Mouse (Mus musculus): Measurements from ENCODE around the gene Fbxo39. TPM values are rescaled to one million over a fixed set of nuclear protein-coding genes. Genes with fewer than 3 reads are reported as not detected.
A peak's percentile ranks its signal among the peaks of the same experiment; 100 is the strongest.
"Not testable (repeated sequence)": the region's sequence is repeated elsewhere in the genome, so short reads cannot be mapped to it uniquely, and the experiment has no call there.

Fbxo39 gene
- polyA plus RNA-seq, 1 experiment from 2014 or later = not detected

DNA sequence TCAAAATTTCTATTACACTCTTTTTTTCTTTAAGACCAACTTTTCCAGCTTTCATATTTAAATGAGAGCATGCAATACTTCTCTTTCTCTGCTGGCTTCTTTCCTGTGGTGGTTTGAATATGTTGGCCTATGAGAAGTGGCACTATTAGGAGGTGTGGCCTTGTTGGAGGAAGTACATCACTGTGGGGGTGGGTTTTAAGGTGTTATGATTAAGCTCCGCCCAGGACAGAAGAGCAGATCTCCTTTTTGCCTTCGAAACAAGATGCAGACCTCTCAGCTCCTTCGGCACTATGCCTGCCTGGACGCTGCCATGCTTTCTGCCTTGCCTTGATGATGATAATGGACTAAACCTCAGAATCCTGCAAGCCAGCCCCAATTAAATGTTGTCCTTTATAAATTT, 11.5 kb downstream of the Fbxo39 start:
- H3K4me1 ChIP-seq (ENCODE audit: control insufficient read depth, insufficient read depth, low read length) = no peaks in the 10 kb centered on the region
- H3K9me3 ChIP-seq (replicated peaks; ENCODE audit: control insufficient read depth, low read length) = no peaks in the 10 kb centered on the region
- DNase-seq (ENCODE audit: low spot score) (no peak), ATAC-seq (replicated peaks; ENCODE audit: insufficient number of reproducible peaks, low FRiP score, low TSS enrichment, low read depth) (no peak)
- no peak overlapping the region for H3K27ac ChIP-seq (replicated peaks; ENCODE audit: low read depth, low read length)
- H3K27me3 ChIP-seq (ENCODE audit: control insufficient read depth, insufficient read depth, low read length) = no peaks in the 10 kb centered on the region
- H3K9ac ChIP-seq (replicated peaks; ENCODE audit: low read length) = no peak overlapping the region
- no peak overlapping the region for H3K4me3 ChIP-seq (ENCODE audit: low read depth, low read length)
- no peaks in the 10 kb centered on the region for H3K36me3 ChIP-seq (replicated peaks; ENCODE audit: control insufficient read depth, insufficient read depth, low read depth, low read length)
- 83% methylated on average over 4 of the region's 4 CpGs for WGBS
- no peak overlapping the region for H3K4me2 ChIP-seq (ENCODE audit: low read depth, low read length)

DNA sequence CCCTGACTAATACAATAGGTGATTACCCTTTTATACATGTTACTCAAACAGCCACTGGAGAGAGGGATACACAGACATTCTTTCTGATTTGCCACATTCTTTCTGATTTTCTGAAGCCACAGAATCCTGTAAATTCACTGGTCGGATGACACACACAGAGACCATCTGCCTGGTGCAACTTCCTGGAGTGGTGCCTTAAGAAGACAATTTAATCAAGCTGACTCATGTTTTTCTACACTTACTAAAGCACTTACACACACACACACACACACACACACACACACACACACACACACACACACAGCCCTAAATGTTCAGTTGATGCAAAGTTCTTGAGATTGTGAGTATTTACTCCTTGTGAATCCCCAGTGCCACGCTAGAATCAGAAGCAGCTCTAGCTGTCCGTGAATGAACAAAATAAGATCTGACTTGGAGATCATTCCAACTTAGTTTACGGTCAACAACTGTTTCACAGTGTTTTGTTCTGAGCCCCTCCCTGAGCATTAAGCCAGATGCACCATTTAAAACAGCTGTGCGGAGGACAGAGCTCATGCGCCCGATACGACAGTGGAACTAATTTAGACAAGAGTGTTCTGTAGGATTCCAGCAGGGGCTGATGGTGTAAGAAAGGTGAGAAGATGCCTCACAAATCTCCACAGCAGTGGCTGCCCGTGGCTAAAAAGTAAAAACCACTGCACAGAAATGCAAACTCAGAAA, 18.9 kb downstream of the Fbxo39 start:
- Histone ChIP-seq H3K4me2 (ENCODE audit: low read depth, low read length) (no peak overlapping the region), H3K4me3 (ENCODE audit: low read depth, low read length) (no peak overlapping the region), H3K4me1 (ENCODE audit: control insufficient read depth, insufficient read depth, low read length) (no peaks in the 10 kb centered on the region), H3K36me3 (replicated peaks; ENCODE audit: control insufficient read depth, insufficient read depth, low read depth, low read length) (no peaks in the 10 kb centered on the region), H3K9ac (replicated peaks; ENCODE audit: low read length) (no peak overlapping the region), H3K27me3 (ENCODE audit: control insufficient read depth, insufficient read depth, low read length) (no peaks in the 10 kb centered on the region), H3K9me3 (replicated peaks; ENCODE audit: control insufficient read depth, low read length) (no peaks in the 10 kb centered on the region), H3K27ac (replicated peaks; ENCODE audit: low read depth, low read length) (no peak overlapping the region)
- WGBS = 78% methylated on average over 9 of the region's 9 CpGs
- ATAC-seq (replicated peaks; ENCODE audit: insufficient number of reproducible peaks, low FRiP score, low TSS enrichment, low read depth) (no peak), DNase-seq (ENCODE audit: low spot score) (no peak)

- no peak for DNase-seq (ENCODE audit: low spot score)
- Histone ChIP-seq H3K27ac (replicated peaks; ENCODE audit: low read depth, low read length) (no peak overlapping the region), H3K9ac (replicated peaks; ENCODE audit: low read length) (no peak overlapping the region), H3K36me3 (replicated peaks; ENCODE audit: control insufficient read depth, insufficient read depth, low read depth, low read length) (no peaks in the 10 kb centered on the region), H3K4me1 (ENCODE audit: control insufficient read depth, insufficient read depth, low read length) (no peaks in the 10 kb centered on the region), H3K9me3 (replicated peaks; ENCODE audit: control insufficient read depth, low read length) (no peaks in the 10 kb centered on the region), H3K27me3 (ENCODE audit: control insufficient read depth, insufficient read depth, low read length) (no peaks in the 10 kb centered on the region), H3K4me2 (ENCODE audit: low read depth, low read length) (no peak overlapping the region), H3K4me3 (ENCODE audit: low read depth, low read length) (no peak overlapping the region)
- ATAC-seq (replicated peaks; ENCODE audit: insufficient number of reproducible peaks, low FRiP score, low TSS enrichment, low read depth) = no peak
- 78% methylated on average over 4 of the region's 4 CpGs for WGBS
These were observed 20.4 kb downstream of the Fbxo39 start for GRCm38 (mm10) chr11:72334653-72335052.

DNA sequence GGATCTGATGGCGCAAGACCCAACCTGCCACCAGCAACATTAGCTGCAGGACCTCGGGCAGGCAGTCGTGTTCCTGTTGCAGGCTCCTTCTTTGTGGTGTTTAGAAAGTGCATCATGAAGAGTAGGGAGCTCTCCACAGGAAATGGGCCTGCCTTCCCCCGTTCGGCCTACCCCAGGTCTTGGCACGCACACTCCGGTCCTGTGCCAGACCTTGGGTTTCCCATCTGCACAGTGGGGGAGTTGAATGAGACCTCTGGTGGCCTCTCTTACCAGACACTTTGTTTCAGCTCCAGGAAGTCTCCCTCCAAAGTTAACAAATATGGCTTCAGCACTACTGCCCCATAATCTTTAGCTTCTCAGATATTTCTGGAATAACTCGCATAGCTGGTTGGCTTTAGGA, 22.5 kb downstream of the Fbxo39 start:
- H3K4me3 ChIP-seq (ENCODE audit: low read depth, low read length) = no peak overlapping the region
- DNase-seq (ENCODE audit: low spot score) (no peak), ATAC-seq (replicated peaks; ENCODE audit: insufficient number of reproducible peaks, low FRiP score, low TSS enrichment, low read depth) (no peak)
- no peak overlapping the region for H3K27ac ChIP-seq (replicated peaks; ENCODE audit: low read depth, low read length)
- no peaks in the 10 kb centered on the region for H3K4me1 ChIP-seq (ENCODE audit: control insufficient read depth, insufficient read depth, low read length)
- 87% methylated on average over 8 of the region's 8 CpGs for WGBS
- no peaks in the 10 kb centered on the region for H3K9me3 ChIP-seq (replicated peaks; ENCODE audit: control insufficient read depth, low read length)
- H3K36me3 ChIP-seq (replicated peaks; ENCODE audit: control insufficient read depth, insufficient read depth, low read depth, low read length) = no peaks in the 10 kb centered on the region
- H3K4me2 ChIP-seq (ENCODE audit: low read depth, low read length) = no peak overlapping the region
- no peak overlapping the region for H3K9ac ChIP-seq (replicated peaks; ENCODE audit: low read length)
- H3K27me3 ChIP-seq (ENCODE audit: control insufficient read depth, insufficient read depth, low read length) = no peaks in the 10 kb centered on the region

DNA sequence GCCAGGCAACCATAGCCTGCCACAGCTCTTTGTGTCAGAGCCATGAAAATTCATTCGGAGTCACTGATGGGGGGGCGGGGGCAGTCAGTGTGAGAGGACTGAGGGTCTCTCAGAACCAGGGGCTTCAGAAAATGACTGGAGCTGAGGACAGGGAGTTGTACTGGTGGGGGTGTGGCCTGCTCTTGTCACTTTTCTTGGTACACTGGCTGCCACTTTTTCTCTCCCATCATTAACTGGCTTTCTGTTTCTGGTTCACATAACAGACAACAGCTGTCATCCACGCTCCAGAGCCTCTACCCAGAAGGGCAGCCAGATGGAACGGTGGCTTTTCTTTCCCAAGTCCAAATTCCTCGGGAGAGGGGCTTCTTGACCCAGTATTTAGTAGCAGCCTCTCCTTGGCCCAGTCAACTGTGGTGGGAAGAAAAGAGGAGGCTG, 24.2 kb downstream of the Fbxo39 start:
- no peaks in the 10 kb centered on the region for H3K27me3 ChIP-seq (ENCODE audit: control insufficient read depth, insufficient read depth, low read length)
- WGBS = 49% methylated on average over 5 of the region's 5 CpGs
- H3K4me1 ChIP-seq (ENCODE audit: control insufficient read depth, insufficient read depth, low read length) = no peaks in the 10 kb centered on the region
- no peak overlapping the region for H3K9ac ChIP-seq (replicated peaks; ENCODE audit: low read length)
- no peak overlapping the region for H3K27ac ChIP-seq (replicated peaks; ENCODE audit: low read depth, low read length)
- H3K36me3 ChIP-seq (replicated peaks; ENCODE audit: control insufficient read depth, insufficient read depth, low read depth, low read length) = no peaks in the 10 kb centered on the region
- no peak for DNase-seq (ENCODE audit: low spot score)
- no peak overlapping the region for H3K4me2 ChIP-seq (ENCODE audit: low read depth, low read length)
- peak; percentile 77; the same call in 1 of the 2 replicates for ATAC-seq (replicated peaks; ENCODE audit: insufficient number of reproducible peaks, low FRiP score, low TSS enrichment, low read depth)
- H3K9me3 ChIP-seq (replicated peaks; ENCODE audit: control insufficient read depth, low read length) = no peaks in the 10 kb centered on the region
- H3K4me3 ChIP-seq (ENCODE audit: low read depth, low read length) = no peak overlapping the region

DNA sequence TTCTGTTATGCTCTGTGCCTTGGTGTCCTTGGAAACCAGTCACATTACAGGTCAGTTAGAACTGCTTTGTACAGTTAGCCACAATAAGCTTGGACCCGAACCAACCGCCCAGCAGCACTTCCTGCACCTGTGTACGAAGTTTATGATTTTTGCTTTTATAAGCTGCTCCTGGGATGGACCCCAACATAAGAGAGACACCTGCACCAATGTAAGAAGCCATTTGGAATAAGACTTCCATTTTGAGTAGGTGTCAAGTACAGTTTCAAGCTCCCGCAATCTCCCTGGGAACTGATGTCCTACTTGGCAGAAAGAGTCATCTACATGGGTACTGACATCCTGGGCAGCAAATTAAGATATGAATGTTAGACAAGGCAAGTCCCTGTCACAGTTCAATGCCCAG, 25.5 kb downstream of the Fbxo39 start:
- H3K9ac ChIP-seq (replicated peaks; ENCODE audit: low read length) = no peak overlapping the region
- no peaks in the 10 kb centered on the region for H3K4me1 ChIP-seq (ENCODE audit: control insufficient read depth, insufficient read depth, low read length)
- ATAC-seq (replicated peaks; ENCODE audit: insufficient number of reproducible peaks, low FRiP score, low TSS enrichment, low read depth) (no peak), DNase-seq (ENCODE audit: low spot score) (no peak)
- no peaks in the 10 kb centered on the region for H3K27me3 ChIP-seq (ENCODE audit: control insufficient read depth, insufficient read depth, low read length)
- H3K27ac ChIP-seq (replicated peaks; ENCODE audit: low read depth, low read length) = no peak overlapping the region
- no peak overlapping the region for H3K4me2 ChIP-seq (ENCODE audit: low read depth, low read length)
- WGBS = 83% methylated on average over 4 of the region's 4 CpGs
- H3K4me3 ChIP-seq (ENCODE audit: low read depth, low read length) = no peak overlapping the region
- H3K36me3 ChIP-seq (replicated peaks; ENCODE audit: control insufficient read depth, insufficient read depth, low read depth, low read length) = no peaks in the 10 kb centered on the region
- no peaks in the 10 kb centered on the region for H3K9me3 ChIP-seq (replicated peaks; ENCODE audit: control insufficient read depth, low read length)

- WGBS = 11% methylated on average over 7 of the region's 7 CpGs
- Histone ChIP-seq H3K27me3 (ENCODE audit: control insufficient read depth, insufficient read depth, low read length) (no peaks in the 10 kb centered on the region), H3K9me3 (replicated peaks; ENCODE audit: control insufficient read depth, low read length) (no peaks in the 10 kb centered on the region), H3K27ac (replicated peaks; ENCODE audit: low read depth, low read length) (no peak overlapping the region), H3K4me3 (ENCODE audit: low read depth, low read length) (no peak overlapping the region), H3K4me1 (ENCODE audit: control insufficient read depth, insufficient read depth, low read length) (no peaks in the 10 kb centered on the region), H3K4me2 (ENCODE audit: low read depth, low read length) (no peak overlapping the region), H3K9ac (replicated peaks; ENCODE audit: low read length) (no peak overlapping the region), H3K36me3 (replicated peaks; ENCODE audit: control insufficient read depth, insufficient read depth, low read depth, low read length) (no peaks in the 10 kb centered on the region)
- DNase-seq (ENCODE audit: low spot score) = peak; percentile 87
- peak; percentile 73 for ATAC-seq (replicated peaks; ENCODE audit: insufficient number of reproducible peaks, low FRiP score, low TSS enrichment, low read depth)
These were observed 28.4 kb downstream of the Fbxo39 start for GRCm38 (mm10) chr11:72342549-72343237.

- not testable (repeated sequence) for ATAC-seq (replicated peaks; ENCODE audit: insufficient number of reproducible peaks, low FRiP score, low TSS enrichment, low read depth); H3K9me3 ChIP-seq (replicated peaks; ENCODE audit: control insufficient read depth, low read length); H3K36me3 ChIP-seq (replicated peaks; ENCODE audit: control insufficient read depth, insufficient read depth, low read depth, low read length); H3K9ac ChIP-seq (replicated peaks; ENCODE audit: low read length); H3K4me3 ChIP-seq (ENCODE audit: low read depth, low read length); H3K4me2 ChIP-seq (ENCODE audit: low read depth, low read length); H3K27ac ChIP-seq (replicated peaks; ENCODE audit: low read depth, low read length); DNase-seq (ENCODE audit: low spot score); H3K4me1 ChIP-seq (ENCODE audit: control insufficient read depth, insufficient read depth, low read length); H3K27me3 ChIP-seq (ENCODE audit: control insufficient read depth, insufficient read depth, low read length)
- WGBS = 92% methylated on average over 5 of the region's 5 CpGs
These were observed 29.0 kb downstream of the Fbxo39 start for GRCm38 (mm10) chr11:72343238-72343625.
